Mouse (Mus musculus) heart, postnatal 0 days (tissue): ENCODE data around the gene Ifnlr1. TPM values are rescaled to one million over a fixed set of nuclear protein-coding genes. Genes with fewer than 3 reads are reported as not detected.

Experiments used
- ATAC-seq: fragments of 200-750 bp; cut with Nextera tagmentation; 2 replicates; pipeline ENCODE4 v1.8.0; 2017; ENCODE audit warnings: low read depth, moderate number of reproducible peaks, moderate library complexity; ENCODE audit not compliant: insufficient read depth
- DNase-seq: peaks from one replicate; pipeline ENCODE4 v3.0.0-alpha.2; 2016; ENCODE audit warnings: low spot score
- H3K27ac ChIP-seq: fragments of 300-500 bp; sonication (generic); 2 replicates; pipeline ENCODE4 v1.5.1; 2014; ENCODE audit warnings: low read depth, mild to moderate bottlenecking
- H3K27me3 ChIP-seq: fragments of 300-500 bp; sonication (generic); 2 replicates; pipeline ENCODE4 v1.6.1; 2014; ENCODE audit warnings: low read length, mixed read lengths; ENCODE audit not compliant: control insufficient read depth, insufficient read depth
- H3K36me3 ChIP-seq: fragments of 300-500 bp; sonication (generic); replicated peaks from 2 replicates; pipeline ENCODE4 v1.6.1; 2014; ENCODE audit warnings: low read length, mixed read lengths; ENCODE audit not compliant: control insufficient read depth, insufficient read depth
- H3K4me1 ChIP-seq: fragments of 300-500 bp; sonication (generic); 2 replicates; pipeline ENCODE4 v1.6.1; 2014; ENCODE audit warnings: antibody characterized with exemption; ENCODE audit not compliant: control insufficient read depth, insufficient read depth
- H3K4me2 ChIP-seq: fragments of 300-500 bp; sonication (generic); 2 replicates; pipeline ENCODE4 v1.6.1; 2014; ENCODE audit warnings: low read depth, mild to moderate bottlenecking, low read length, moderate library complexity
- H3K4me3 ChIP-seq: fragments of 300-500 bp; sonication (generic); 2 replicates; pipeline ENCODE4 v1.5.1; 2014; ENCODE audit warnings: low read depth, low read length
- H3K9ac ChIP-seq: fragments of 300-500 bp; sonication (generic); replicated peaks from 2 replicates; pipeline ENCODE4 v1.6.1; 2014; ENCODE audit warnings: low read depth, low read length, mixed read lengths
- H3K9me3 ChIP-seq: fragments of 300-500 bp; sonication (generic); replicated peaks from 2 replicates; pipeline ENCODE4 v1.6.1; 2016; ENCODE audit warnings: low read length; ENCODE audit not compliant: control insufficient read depth
- CTCF ChIP-seq: IDR thresholded peaks from 2 replicates; pipeline ENCODE4 v1.5.1; 2016; ENCODE audit warnings: antibody characterized with exemption, control low read depth, low read depth
- EP300 ChIP-seq: IDR thresholded peaks from 2 replicates; pipeline ENCODE4 v1.6.1; 2016; ENCODE audit warnings: antibody characterized with exemption, low read depth
- WGBS: fragments of 180-500 bp; shearing (Covaris S2); extraction: QIAGEN DNeasy Blood & Tissue Kit; methylation state at CpG from one replicate; pipeline ENCODE4 v1.1.7; 2014; 5-methylcytosine and 5-hydroxymethylcytosine counted together
- polyA plus RNA-seq: library from polyadenylated mRNA; unstranded; fragments of >200 nt; fragmentation: Nextera tagmentation; extraction: Ambion mirVana; gene quantifications from 2 replicates; pipeline ENCODE4 v1.2.1, GENCODE M21; 2015
- total RNA-seq: library from RNA; depleted of rRNA; stranded (reverse); fragments of >200 nt; gene quantifications from 2 replicates; pipeline ENCODE4 v1.2.3, GENCODE M21; 2014; ENCODE audit warnings: low replicate concordance

Gene Ifnlr1
- total and polyA plus RNA-seq, 2 experiments from 2014 or later = 0.77 to 1.9 TPM

DNA sequence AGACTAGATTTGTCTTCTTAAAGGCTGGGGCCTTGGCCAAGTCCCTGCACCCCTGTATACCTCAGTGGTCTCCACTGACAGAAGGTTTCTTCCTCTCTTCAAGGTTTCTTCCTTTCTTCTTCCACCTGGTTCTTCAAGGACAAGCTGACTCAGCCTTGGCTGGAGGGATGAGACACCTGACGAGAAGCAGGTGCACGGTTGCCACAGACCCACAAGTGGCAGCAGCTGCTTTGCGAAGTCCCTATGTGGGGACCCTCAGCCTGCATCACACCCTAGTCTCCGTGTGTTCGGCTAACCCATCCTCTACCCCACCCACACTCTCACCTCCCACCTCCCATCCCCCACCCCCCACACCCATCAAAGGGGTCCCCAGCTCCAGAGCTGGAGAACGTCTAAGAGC, 24.1 kb upstream of the Ifnlr1 start:
- no peak for DNase-seq
- no peak overlapping the region for H3K4me3 ChIP-seq
- TF ChIP-seq EP300 (no peak), CTCF (no peak)
- no peaks in the 10 kb centered on the region for H3K9me3 ChIP-seq
- H3K4me1 ChIP-seq = peaks cover 24% of the 10 kb centered on the region
- H3K36me3 ChIP-seq = no peaks in the 10 kb centered on the region
- ATAC-seq = no peak
- no peak overlapping the region for H3K27ac ChIP-seq
- WGBS = 80% methylated on average over 6 of the region's 6 CpGs
- H3K4me2 ChIP-seq = no peak overlapping the region
- H3K9ac ChIP-seq = no peak overlapping the region
- H3K27me3 ChIP-seq = peaks cover 3% of the 10 kb centered on the region; the same call in 1 of the 2 replicates

DNA sequence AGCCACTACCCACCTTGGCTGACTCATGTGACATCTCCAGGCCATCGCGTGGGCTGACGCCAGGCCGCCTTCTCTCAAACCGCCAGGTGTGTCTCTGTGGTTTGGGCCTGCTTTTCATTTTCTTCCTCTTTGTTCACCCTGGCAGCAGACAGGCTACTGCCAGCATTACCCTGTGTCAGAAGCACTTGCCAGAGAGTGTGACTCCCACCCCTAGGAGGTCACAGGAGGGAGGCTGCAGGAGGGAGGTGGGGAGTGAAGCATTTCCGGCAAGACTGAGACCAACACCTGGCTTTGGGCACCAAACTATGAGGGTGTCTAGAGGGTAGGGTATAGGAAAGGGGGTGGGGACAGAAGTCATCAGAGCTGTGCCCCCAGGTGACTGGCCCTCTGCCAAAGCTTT, 21.4 kb upstream of the Ifnlr1 start:
- WGBS = 65% methylated on average over 6 of the region's 6 CpGs
- no peaks in the 10 kb centered on the region for H3K36me3 ChIP-seq
- H3K4me3 ChIP-seq = no peak overlapping the region
- H3K9ac ChIP-seq = no peak overlapping the region
- H3K27ac ChIP-seq = no peak overlapping the region
- H3K4me1 ChIP-seq = peaks cover 9% of the 10 kb centered on the region; the same call in 1 of the 2 replicates
- DNase-seq (no peak), ATAC-seq (no peak)
- no peaks in the 10 kb centered on the region for H3K9me3 ChIP-seq
- no peak for TF ChIP-seq CTCF
- TF ChIP-seq EP300 = no peak
- H3K4me2 ChIP-seq = no peak overlapping the region
- H3K27me3 ChIP-seq = peaks cover 5% of the 10 kb centered on the region

DNA sequence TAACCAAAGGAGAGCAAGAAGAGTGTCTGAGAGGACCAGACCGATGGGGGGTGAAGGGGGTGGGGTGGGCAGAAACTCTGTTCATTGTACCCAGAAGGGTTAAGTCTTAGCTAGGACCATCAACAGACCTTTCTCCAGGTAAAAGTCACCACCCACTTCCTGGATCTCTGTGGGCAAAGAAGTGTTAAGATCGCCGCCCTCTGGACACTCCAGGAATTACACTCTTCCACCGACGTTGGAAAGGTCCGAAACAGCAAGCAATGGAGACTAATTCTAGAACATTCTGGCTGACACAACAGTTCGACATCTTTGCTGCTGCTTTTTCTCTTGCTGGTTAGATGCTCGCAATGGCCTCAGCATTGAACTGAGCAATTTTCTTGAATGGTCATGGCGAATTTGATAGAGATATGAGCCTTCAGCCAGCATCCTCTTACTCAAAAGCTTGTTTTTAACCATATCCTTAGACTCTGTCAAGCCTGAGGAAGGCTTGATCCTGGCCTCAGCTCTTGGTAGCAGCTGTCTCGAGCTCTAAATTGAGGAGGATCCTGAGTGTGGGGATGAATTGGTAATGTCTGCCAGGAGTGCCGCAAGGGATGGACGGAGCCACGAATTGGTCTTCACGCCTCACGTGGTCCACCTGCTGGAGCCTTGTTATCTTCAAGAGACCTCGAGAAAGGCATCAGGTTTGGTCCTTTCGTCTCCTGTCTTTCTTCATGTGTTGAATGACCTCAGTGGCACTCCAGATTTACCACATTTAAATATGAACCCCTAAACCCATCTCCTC, 19.7 kb upstream of the Ifnlr1 start:
- no peak overlapping the region for H3K9ac ChIP-seq
- peaks cover 5% of the 10 kb centered on the region for H3K27me3 ChIP-seq
- DNase-seq = no peak
- WGBS = 57% methylated on average over 17 of the region's 17 CpGs
- no peaks in the 10 kb centered on the region for H3K36me3 ChIP-seq
- H3K9me3 ChIP-seq = no peaks in the 10 kb centered on the region
- H3K4me2 ChIP-seq = no peak overlapping the region
- no peak for ATAC-seq
- H3K4me3 ChIP-seq = no peak overlapping the region
- no peak overlapping the region for H3K27ac ChIP-seq
- H3K4me1 ChIP-seq = peaks cover 4% of the 10 kb centered on the region; the same call in 1 of the 2 replicates
- TF ChIP-seq CTCF (peak; percentile 78), EP300 (no peak)

DNA sequence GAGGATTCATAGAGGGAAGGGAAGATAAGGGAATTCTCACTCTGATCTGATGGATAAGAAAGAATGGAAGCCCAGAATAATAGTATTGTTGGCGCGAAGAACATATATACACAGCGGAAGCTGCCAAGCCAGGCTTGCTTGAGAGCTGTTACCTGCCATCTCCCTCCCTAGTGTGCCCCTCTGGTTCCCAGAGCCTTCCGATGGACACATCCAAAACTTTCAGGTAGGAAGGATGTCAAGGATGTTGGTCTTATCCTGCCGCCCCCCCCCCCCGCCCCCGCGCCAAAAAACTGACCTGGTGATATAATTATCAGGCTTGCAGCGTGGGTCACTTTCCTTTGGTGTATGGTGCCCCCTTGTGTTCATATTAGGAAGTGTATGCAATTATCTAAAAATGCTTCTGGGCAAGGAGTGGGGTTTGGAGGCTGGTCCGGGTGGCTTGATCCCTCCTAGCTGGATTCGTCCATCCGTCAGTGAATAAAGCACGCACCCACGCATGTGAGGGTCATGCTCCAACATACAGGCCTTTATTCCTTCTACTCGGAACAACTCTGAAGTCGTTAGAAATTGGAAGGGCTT, 18.7 kb upstream of the Ifnlr1 start:
- no peaks in the 10 kb centered on the region for H3K9me3 ChIP-seq
- TF ChIP-seq CTCF (peak; percentile 75), EP300 (no peak)
- no peak overlapping the region for H3K4me2 ChIP-seq
- H3K27ac ChIP-seq = no peak overlapping the region
- DNase-seq = no peak
- no peaks in the 10 kb centered on the region for H3K4me1 ChIP-seq
- 9% methylated on average over 16 of the region's 16 CpGs for WGBS
- peaks cover 5% of the 10 kb centered on the region for H3K27me3 ChIP-seq
- no peak overlapping the region for H3K9ac ChIP-seq
- no peaks in the 10 kb centered on the region for H3K36me3 ChIP-seq
- ATAC-seq = no peak
- no peak overlapping the region for H3K4me3 ChIP-seq

DNA sequence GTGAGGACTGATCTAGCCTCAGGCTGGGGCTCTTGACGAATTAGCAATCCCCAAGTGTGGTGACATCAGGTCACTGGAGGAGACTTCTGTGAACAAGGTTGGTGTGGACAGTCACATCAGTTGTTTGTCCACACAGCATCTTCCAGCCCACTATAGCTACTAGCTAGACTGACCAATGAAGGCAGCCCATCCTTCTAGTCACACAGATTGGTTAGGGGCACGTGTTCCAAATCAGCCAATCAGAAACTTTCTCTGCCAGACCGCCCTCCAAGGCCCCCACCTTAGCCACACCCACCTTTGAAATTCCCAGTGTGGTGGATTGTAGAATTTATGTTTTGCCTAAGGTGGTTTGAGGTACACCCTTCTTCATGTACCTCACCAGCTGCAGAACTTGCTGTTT, 12.6 kb upstream of the Ifnlr1 start:
- no peak overlapping the region for H3K4me2 ChIP-seq
- no peak overlapping the region for H3K27ac ChIP-seq
- H3K27me3 ChIP-seq = peaks cover under 1% of the 10 kb centered on the region; the same call in 1 of the 2 replicates
- H3K4me1 ChIP-seq = 0 out of 2 replicates have a peak, but pooled peaks cover 7% of the 10 kb centered on the region
- no peaks in the 10 kb centered on the region for H3K9me3 ChIP-seq
- no peak overlapping the region for H3K4me3 ChIP-seq
- no peak for DNase-seq
- TF ChIP-seq EP300 (no peak), CTCF (no peak)
- WGBS = 71% methylated on average over 3 of the region's 3 CpGs
- H3K36me3 ChIP-seq = no peaks in the 10 kb centered on the region
- no peak overlapping the region for H3K9ac ChIP-seq
- ATAC-seq = no peak
